Mouse (Mus musculus) olfactory bulb, adult 2 months (tissue): ENCODE data around the gene Esd.

Experiments used
- CTCF ChIP-seq: fragments of 200-500 bp; IDR thresholded peaks from 2 replicates; pipeline ENCODE4 v1.5.1; 2012; ENCODE audit warnings: low read depth, mild to moderate bottlenecking, low read length, moderate library complexity; ENCODE audit not compliant: insufficient read depth
- POLR2A ChIP-seq: fragments of 200-500 bp; IDR thresholded peaks from 2 replicates; pipeline ENCODE4 v1.6.1; 2012; ENCODE audit warnings: mild to moderate bottlenecking, low read depth, low read length, moderate library complexity; ENCODE audit not compliant: insufficient read depth

GRCm38 (mm10) chr14:74736850-74737249, 4.8 kb downstream of the Esd start:
- TF ChIP-seq POLR2A (no peak), CTCF (no peak)
